Mouse (Mus musculus) liver, postnatal 0 days (tissue): ENCODE data around the gene Gm3404. TPM values are rescaled to one million over a fixed set of nuclear protein-coding genes. Genes with fewer than 3 reads are reported as not detected.
"Not testable (repeated sequence)": the region's sequence is repeated elsewhere in the genome, so short reads cannot be mapped to it uniquely, and the experiment has no call there.

ENCODE experiments used
- ATAC-seq: fragments of 200-750 bp; cut with Nextera tagmentation; 2 replicates; pipeline ENCODE4 v1.8.0; 2017; ENCODE audit warnings: mild to moderate bottlenecking, moderate library complexity
- DNase-seq: peaks from one replicate; pipeline ENCODE4 v3.0.0-alpha.2; 2016
- H3K27ac ChIP-seq: fragments of 300-500 bp; sonication (generic); 2 replicates; pipeline ENCODE4 v1.5.1; 2014; ENCODE audit warnings: antibody characterized with exemption, moderate library complexity, mild to moderate bottlenecking, low read depth
- H3K27me3 ChIP-seq: fragments of 300-500 bp; sonication (generic); 2 replicates; pipeline ENCODE4 v1.6.1; 2014; ENCODE audit warnings: low read length, control low read depth, mixed read lengths; ENCODE audit not compliant: insufficient read depth
- H3K36me3 ChIP-seq: fragments of 300-500 bp; sonication (generic); replicated peaks from 2 replicates; pipeline ENCODE4 v1.6.1; 2014; ENCODE audit warnings: mild to moderate bottlenecking, control low read depth, low read length, moderate library complexity, mixed read lengths; ENCODE audit not compliant: insufficient read depth
- H3K4me1 ChIP-seq: fragments of 300-500 bp; sonication (generic); 2 replicates; pipeline ENCODE4 v1.6.1; 2014; ENCODE audit warnings: antibody characterized with exemption, mild to moderate bottlenecking, control low read depth; ENCODE audit not compliant: insufficient read depth
- H3K4me2 ChIP-seq: fragments of 300-500 bp; sonication (generic); 2 replicates; pipeline ENCODE4 v1.6.1; 2014; ENCODE audit warnings: low read depth, mild to moderate bottlenecking, low read length, moderate library complexity, mixed read lengths
- H3K4me3 ChIP-seq: fragments of 300-500 bp; sonication (generic); 2 replicates; pipeline ENCODE4 v1.5.1; 2014; ENCODE audit warnings: low read depth, low read length
- H3K9ac ChIP-seq: fragments of 300-500 bp; sonication (generic); replicated peaks from 2 replicates; pipeline ENCODE4 v1.6.1; 2014; ENCODE audit warnings: mild to moderate bottlenecking, moderate library complexity
- H3K9me3 ChIP-seq: fragments of 300-500 bp; sonication (generic); 2 replicates; pipeline ENCODE4 v1.6.1; 2016; ENCODE audit warnings: mild to moderate bottlenecking, control low read depth, low read length, mixed read lengths
- CTCF ChIP-seq: sonication (generic); IDR thresholded peaks from 2 replicates; pipeline ENCODE4 v1.5.1; 2016; ENCODE audit warnings: antibody characterized with exemption, low read depth
- EP300 ChIP-seq: IDR thresholded peaks from 2 replicates; pipeline ENCODE4 v1.6.1; 2016; ENCODE audit warnings: antibody characterized with exemption, low read depth, mild to moderate bottlenecking
- WGBS: fragments of 180-500 bp; shearing (Covaris S2); extraction: QIAGEN DNeasy Blood & Tissue Kit; methylation state at CpG from one replicate; pipeline ENCODE4 v1.1.7; 2014; ENCODE audit not compliant: insufficient replicate concordance; 5-methylcytosine and 5-hydroxymethylcytosine counted together
- polyA plus RNA-seq: library from polyadenylated mRNA; unstranded; fragments of >200 nt; fragmentation: Nextera tagmentation; extraction: Ambion mirVana; gene quantifications from 2 replicates; pipeline ENCODE4 v1.2.1, GENCODE M21; 2015

Gene Gm3404
- polyA plus RNA-seq, 1 experiment from 2014 or later, result not detected

GRCm38 (mm10) chr5:146564259-146564658 is 38.7 kb downstream of the Gm3404 start:
- DNase-seq, result no peak
- H3K9ac ChIP-seq, result no peak overlapping the region
- no peak overlapping the region for H3K27ac ChIP-seq
- H3K36me3 ChIP-seq, result no peaks in the 10 kb centered on the region
- no peaks in the 10 kb centered on the region for H3K4me1 ChIP-seq
- no peaks in the 10 kb centered on the region for H3K27me3 ChIP-seq
- no peak overlapping the region for H3K4me3 ChIP-seq
- TF ChIP-seq EP300, result no peak
- no peak for TF ChIP-seq CTCF
- ATAC-seq, result no peak
- H3K4me2 ChIP-seq, result no peak overlapping the region
- 59% methylated on average over 1 of the region's 1 CpGs for WGBS
- no peaks in the 10 kb centered on the region for H3K9me3 ChIP-seq

GRCm38 (mm10) chr5:146567054-146567453 is 41.5 kb downstream of the Gm3404 start:
- ATAC-seq, result no peak
- no peaks in the 10 kb centered on the region for H3K9me3 ChIP-seq
- DNase-seq, result peak; percentile 28
- no peak for TF ChIP-seq EP300
- TF ChIP-seq CTCF, result peak; percentile 51
- no peaks in the 10 kb centered on the region for H3K4me1 ChIP-seq
- H3K4me2 ChIP-seq, result no peak overlapping the region
- H3K27ac ChIP-seq, result no peak overlapping the region
- 58% methylated on average over 4 of the region's 4 CpGs for WGBS
- no peak overlapping the region for H3K4me3 ChIP-seq
- H3K27me3 ChIP-seq, result no peaks in the 10 kb centered on the region
- no peak overlapping the region for H3K9ac ChIP-seq
- H3K36me3 ChIP-seq, result no peaks in the 10 kb centered on the region

- DNase-seq, result not testable (repeated sequence)
Measured at GRCm38 (mm10) chr5:146570179-146570578, 44.6 kb downstream of the Gm3404 start.

GRCm38 (mm10) chr5:146571830-146572734 is 46.5 kb downstream of the Gm3404 start:
- not testable (repeated sequence) for H3K27ac ChIP-seq, H3K4me2 ChIP-seq, H3K9ac ChIP-seq, H3K27me3 ChIP-seq, H3K4me3 ChIP-seq, DNase-seq, H3K36me3 ChIP-seq, H3K4me1 ChIP-seq, ATAC-seq, H3K9me3 ChIP-seq
- WGBS, result 64% methylated on average over 6 of the region's 6 CpGs

More at GRCm38 (mm10) chr5:146570179-146570578, 44.6 kb downstream of the Gm3404 start:
- not testable (repeated sequence) for H3K4me2 ChIP-seq, H3K27me3 ChIP-seq, H3K27ac ChIP-seq, H3K9ac ChIP-seq, ATAC-seq, H3K4me3 ChIP-seq, H3K4me1 ChIP-seq, H3K36me3 ChIP-seq, H3K9me3 ChIP-seq
- 67% methylated on average over 6 of the region's 6 CpGs for WGBS

GRCm38 (mm10) chr5:146572735-146573042 is 47.1 kb downstream of the Gm3404 start:
- H3K9me3 ChIP-seq, H3K4me3 ChIP-seq, H3K4me1 ChIP-seq, H3K36me3 ChIP-seq, H3K4me2 ChIP-seq, ATAC-seq, H3K27ac ChIP-seq, H3K9ac ChIP-seq, DNase-seq, H3K27me3 ChIP-seq: not testable (repeated sequence)
- WGBS, result 86% methylated on average over 4 of the region's 4 CpGs

GRCm38 (mm10) chr5:146576668-146577067 is 51.1 kb downstream of the Gm3404 start:
- no peak for DNase-seq
- no peak overlapping the region for H3K4me3 ChIP-seq
- TF ChIP-seq CTCF (peak; percentile 30; the same call in 1 of the 2 replicates), EP300 (no peak)
- H3K9me3 ChIP-seq, result no peaks in the 10 kb centered on the region
- no peak for ATAC-seq
- no peaks in the 10 kb centered on the region for H3K27me3 ChIP-seq
- no peaks in the 10 kb centered on the region for H3K4me1 ChIP-seq
- no peak overlapping the region for H3K4me2 ChIP-seq
- no peaks in the 10 kb centered on the region for H3K36me3 ChIP-seq
- no peak overlapping the region for H3K9ac ChIP-seq
- WGBS, result 76% methylated on average over 3 of the region's 3 CpGs
- no peak overlapping the region for H3K27ac ChIP-seq

Other genes starting within 250 kb of the Gm3404 start
- not detected in 2 replicates for gene Wasf3, start 140.8 kb upstream of the Gm3404 start, polyA plus RNA-seq
- gene Gm6408, start 43.8 kb upstream of the Gm3404 start, polyA plus RNA-seq, result not detected in 2 replicates
- not detected in 2 replicates for gene Gm6370, start 34.4 kb upstream of the Gm3404 start, polyA plus RNA-seq
- not detected in 2 replicates for gene 4930449I24Rik, start 23.4 kb upstream of the Gm3404 start, polyA plus RNA-seq
- not detected in 2 replicates for gene Gm3402, start 11.7 kb upstream of the Gm3404 start, polyA plus RNA-seq
- not detected in 2 replicates for gene Gm3409, start 11.8 kb downstream of the Gm3404 start, polyA plus RNA-seq
- gene Gm3415, start 30.3 kb downstream of the Gm3404 start, polyA plus RNA-seq, result not detected in 2 replicates
- 0.26 and 0.41 TPM in 2 replicates for gene Gpr12, start 59.4 kb downstream of the Gm3404 start, polyA plus RNA-seq